Mouse (Mus musculus) forebrain, embryonic 14.5 days (tissue): ENCODE data around the gene Supt20. TPM values are rescaled to one million over a fixed set of nuclear protein-coding genes. Genes with fewer than 3 reads are reported as not detected.
A peak's percentile ranks its signal among the peaks of the same experiment; 100 is the strongest.

Experiments used
- ATAC-seq: fragments of 200-750 bp; cut with Nextera tagmentation; 2 replicates; pipeline ENCODE4 v1.8.0; 2017; ENCODE audit warnings: mild to moderate bottlenecking, moderate library complexity
- DNase-seq: peaks from one replicate; pipeline ENCODE4 v3.0.0-alpha.2; 2015; ENCODE audit warnings: low spot score
- H3K27ac ChIP-seq: fragments of 300-500 bp; sonication (generic); 2 replicates; pipeline ENCODE4 v1.5.1; 2014; ENCODE audit warnings: low read depth, mild to moderate bottlenecking, control low read depth, low read length, moderate library complexity
- H3K27me3 ChIP-seq: fragments of 300-500 bp; sonication (generic); replicated peaks from 2 replicates; pipeline ENCODE4 v1.6.1; 2014; ENCODE audit warnings: low read length, control low read depth, mixed read lengths; ENCODE audit not compliant: control insufficient read depth, insufficient read depth
- H3K36me3 ChIP-seq: fragments of 300-500 bp; sonication (generic); 2 replicates; pipeline ENCODE4 v1.6.1; 2014; ENCODE audit warnings: low read length, control low read depth; ENCODE audit not compliant: control insufficient read depth, insufficient read depth
- H3K4me1 ChIP-seq: fragments of 300-500 bp; sonication (generic); 2 replicates; pipeline ENCODE4 v1.6.1; 2014; ENCODE audit warnings: antibody characterized with exemption, low read length, control low read depth; ENCODE audit not compliant: control insufficient read depth, insufficient read depth
- H3K4me2 ChIP-seq: fragments of 300-500 bp; sonication (generic); 2 replicates; pipeline ENCODE4 v1.6.1; 2014; ENCODE audit warnings: mild to moderate bottlenecking, control low read depth, low read length
- H3K4me3 ChIP-seq: fragments of 300-500 bp; sonication (generic); 2 replicates; pipeline ENCODE4 v1.5.1; 2014; ENCODE audit warnings: low read depth, low read length, control low read depth
- H3K9ac ChIP-seq: fragments of 300-500 bp; sonication (generic); 2 replicates; pipeline ENCODE4 v1.6.1; 2014; ENCODE audit warnings: mild to moderate bottlenecking, low read length, control low read depth, moderate library complexity
- H3K9me3 ChIP-seq: fragments of 300-500 bp; sonication (generic); replicated peaks from 2 replicates; pipeline ENCODE4 v1.6.1; 2016; ENCODE audit warnings: low read length, control low read depth, mixed read lengths; ENCODE audit not compliant: control insufficient read depth
- WGBS: fragments of 180-500 bp; shearing (Covaris S2); extraction: QIAGEN DNeasy Blood & Tissue Kit; methylation state at CpG from one replicate; pipeline ENCODE4 v1.1.7; 2014; 5-methylcytosine and 5-hydroxymethylcytosine counted together
- polyA plus RNA-seq: library from polyadenylated mRNA; unstranded; fragments of >200 nt; fragmentation: Nextera tagmentation; extraction: Ambion mirVana; gene quantifications from 2 replicates; pipeline ENCODE4 v1.2.1, GENCODE M21; 2014

Gene Supt20
- polyA plus RNA-seq, 1 experiment from 2014 or later: 74.2 TPM

DNA sequence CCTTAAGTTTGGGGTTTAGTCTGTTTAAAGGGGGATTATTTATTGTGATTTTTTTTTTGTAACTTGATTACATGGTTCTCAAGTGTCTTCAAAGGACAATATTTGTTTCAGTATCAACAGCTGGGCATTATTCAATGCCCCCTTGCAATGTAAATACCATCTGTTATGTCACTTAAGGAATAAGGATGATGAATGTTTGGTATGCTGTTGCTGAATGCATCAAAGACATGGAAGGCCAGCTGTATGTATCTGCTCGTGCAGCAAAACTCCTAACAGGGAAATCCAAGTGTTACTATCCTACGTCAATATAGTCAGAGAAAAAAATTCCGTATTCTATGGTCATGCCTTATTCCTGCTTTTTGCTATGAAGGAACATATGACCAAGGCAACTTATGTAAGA is 24.5 kb upstream of the Supt20 start:
- DNase-seq: no peak
- 88% methylated on average over 3 of the region's 3 CpGs for WGBS
- no peaks in the 10 kb centered on the region for H3K4me1 ChIP-seq

DNA sequence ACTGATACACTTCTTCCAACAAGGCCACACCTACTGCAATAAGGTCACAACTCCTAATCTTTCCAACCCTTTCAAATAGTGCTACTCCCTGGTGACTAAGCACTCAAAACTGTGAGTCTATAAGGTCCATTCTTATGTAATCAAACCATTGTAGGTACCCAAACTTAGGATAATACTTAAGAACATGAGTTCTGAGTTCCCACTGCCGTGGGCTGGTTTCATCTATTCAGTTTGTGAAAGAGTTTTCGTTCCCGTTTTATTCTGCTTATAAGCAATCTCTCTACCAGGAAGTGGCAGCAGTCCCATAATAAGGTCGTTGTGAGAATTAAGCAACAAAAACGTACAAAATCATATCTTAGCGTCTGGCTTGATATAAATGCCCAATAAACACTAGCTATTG is 23.9 kb upstream of the Supt20 start:
- Histone ChIP-seq H3K36me3 (no peaks in the 10 kb centered on the region), H3K4me2 (no peak overlapping the region), H3K9ac (no peak overlapping the region), H3K4me3 (no peak overlapping the region), H3K27ac (no peak overlapping the region), H3K27me3 (no peaks in the 10 kb centered on the region), H3K4me1 (no peaks in the 10 kb centered on the region), H3K9me3 (no peaks in the 10 kb centered on the region)
- DNase-seq: no peak
- WGBS: 80% methylated on average over 6 of the region's 6 CpGs
- no peak for ATAC-seq

More for the DNA sequence above, 24.5 kb upstream of the Supt20 start:
- Histone ChIP-seq H3K4me3 (no peak overlapping the region), H3K36me3 (no peaks in the 10 kb centered on the region), H3K9me3 (no peaks in the 10 kb centered on the region), H3K4me2 (no peak overlapping the region), H3K27me3 (no peaks in the 10 kb centered on the region), H3K9ac (no peak overlapping the region), H3K27ac (no peak overlapping the region)
- ATAC-seq: no peak

DNA sequence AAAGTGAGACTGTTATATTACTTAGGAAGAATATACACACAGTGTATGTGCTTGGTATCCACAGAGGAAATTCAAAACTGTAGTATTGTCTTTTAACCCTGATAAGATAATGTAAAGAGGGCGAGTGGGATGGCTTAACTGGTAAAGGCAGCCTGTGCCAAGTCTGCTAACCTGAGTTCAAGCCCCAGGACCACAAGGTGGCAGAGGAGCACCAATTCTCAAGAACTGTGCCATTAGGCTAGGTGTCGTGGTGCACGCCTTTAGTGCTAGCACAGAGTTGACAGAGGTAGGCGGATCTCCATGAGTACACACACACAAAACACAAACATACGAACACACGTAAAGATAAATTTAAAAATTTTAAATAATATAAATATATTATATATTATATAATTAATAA is 23.0 kb upstream of the Supt20 start:
- no peaks in the 10 kb centered on the region for H3K27me3 ChIP-seq
- no peak overlapping the region for H3K4me3 ChIP-seq
- H3K9me3 ChIP-seq: no peaks in the 10 kb centered on the region
- no peak overlapping the region for H3K9ac ChIP-seq
- no peak overlapping the region for H3K27ac ChIP-seq
- DNase-seq (no peak), ATAC-seq (no peak)
- no peak overlapping the region for H3K4me2 ChIP-seq
- WGBS: 87% methylated on average over 6 of the region's 6 CpGs
- no peaks in the 10 kb centered on the region for H3K4me1 ChIP-seq
- no peaks in the 10 kb centered on the region for H3K36me3 ChIP-seq

DNA sequence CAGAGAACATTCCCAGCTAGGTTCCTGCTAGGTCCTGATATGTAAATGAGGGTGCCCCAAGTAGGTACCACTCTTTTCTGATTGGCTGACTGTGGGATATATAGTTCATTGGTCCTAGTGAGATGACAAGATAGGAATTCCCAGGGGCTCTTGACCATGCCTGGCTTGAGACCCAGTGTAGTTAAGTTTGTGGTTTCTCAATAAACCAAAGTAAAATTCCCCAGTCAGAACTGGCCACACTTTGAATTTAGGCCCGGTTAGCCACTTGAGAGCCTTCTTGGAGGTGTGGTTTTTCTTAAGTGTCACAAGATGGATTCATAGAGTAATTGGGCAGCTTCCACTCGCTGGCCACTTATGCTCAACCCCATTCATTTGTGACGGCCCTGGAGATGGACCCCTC is 20.5 kb upstream of the Supt20 start:
- no peak overlapping the region for H3K4me3 ChIP-seq
- no peak for DNase-seq
- H3K36me3 ChIP-seq: no peaks in the 10 kb centered on the region
- no peak overlapping the region for H3K27ac ChIP-seq
- 0 out of 2 replicates have a peak, but pooled peaks have one; percentile 10 for ATAC-seq
- WGBS: 62% methylated on average over 3 of the region's 3 CpGs
- H3K4me1 ChIP-seq: no peaks in the 10 kb centered on the region
- no peak overlapping the region for H3K9ac ChIP-seq
- no peaks in the 10 kb centered on the region for H3K27me3 ChIP-seq
- H3K4me2 ChIP-seq: no peak overlapping the region
- H3K9me3 ChIP-seq: no peaks in the 10 kb centered on the region

DNA sequence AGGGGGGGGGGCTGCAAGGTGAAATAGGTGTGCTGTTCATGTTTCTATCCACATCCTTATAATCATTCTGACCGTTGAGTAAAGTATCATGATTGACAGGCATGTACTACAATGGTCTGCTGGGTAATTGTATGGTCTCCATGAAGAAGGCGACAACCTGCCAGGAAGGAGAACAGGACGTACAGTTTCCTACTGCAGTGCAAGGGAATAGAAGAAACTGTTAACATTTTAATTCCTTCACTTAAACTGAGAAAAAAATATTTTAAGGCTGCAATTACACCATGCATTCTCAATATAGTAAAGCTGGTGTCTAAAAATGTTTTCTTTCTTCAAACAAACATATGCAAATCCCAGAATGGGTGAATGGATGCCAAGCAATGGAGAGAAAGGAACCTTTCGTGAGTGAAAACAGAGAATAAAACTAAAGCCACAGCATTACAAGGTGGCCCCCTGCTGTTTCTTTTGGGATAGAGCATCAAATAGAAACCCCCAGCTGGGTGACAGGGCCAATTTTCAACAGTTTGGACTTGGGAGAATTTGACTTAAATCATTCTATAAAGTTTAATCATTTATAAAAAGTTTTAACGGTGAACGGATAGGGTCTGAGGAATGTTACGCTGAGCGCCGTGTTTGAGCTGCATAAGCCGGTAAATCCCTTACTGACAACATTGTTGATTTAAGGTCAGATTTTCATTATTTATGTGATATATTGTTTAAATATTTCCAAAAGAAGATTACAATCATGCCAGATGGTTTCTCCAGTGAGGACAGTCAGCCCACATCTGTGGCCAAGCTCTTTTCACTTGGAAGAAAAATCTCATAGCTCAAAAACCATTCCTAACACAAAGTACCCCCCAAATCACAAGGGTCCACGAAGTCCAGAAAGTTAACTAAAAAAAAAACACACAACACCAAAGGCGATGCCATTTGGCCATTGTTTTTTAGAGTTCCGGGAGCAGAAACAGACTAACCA is 19.8 kb upstream of the Supt20 start:
- Histone ChIP-seq H3K9me3 (no peaks in the 10 kb centered on the region), H3K4me3 (no peak overlapping the region), H3K9ac (no peak overlapping the region), H3K4me2 (no peak overlapping the region), H3K27ac (no peak overlapping the region), H3K27me3 (no peaks in the 10 kb centered on the region), H3K36me3 (no peaks in the 10 kb centered on the region), H3K4me1 (no peaks in the 10 kb centered on the region)
- 38% methylated on average over 13 of the region's 13 CpGs for WGBS
- DNase-seq (peak; percentile 86), ATAC-seq (peak; percentile 62; the same call in 1 of the 2 replicates)

DNA sequence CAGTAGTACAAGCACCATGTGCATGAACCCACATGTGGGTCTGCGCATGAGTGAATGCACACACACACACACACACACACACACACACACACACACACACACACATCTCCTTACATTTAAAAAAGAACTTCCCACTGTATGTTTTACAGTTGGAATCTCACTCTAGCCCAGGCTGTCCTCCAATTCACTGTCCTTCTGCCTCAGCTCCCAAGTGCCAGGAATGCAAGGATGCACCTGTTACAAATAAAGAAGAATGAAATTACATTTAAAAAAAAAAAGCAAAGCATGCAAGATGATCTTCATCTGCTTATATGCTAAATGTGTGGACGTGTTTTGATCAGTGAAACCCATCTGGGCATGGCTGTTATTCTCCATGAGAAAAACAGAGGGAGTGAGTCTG is 15.8 kb upstream of the Supt20 start:
- H3K9ac ChIP-seq: no peak overlapping the region
- H3K36me3 ChIP-seq: no peaks in the 10 kb centered on the region
- DNase-seq: no peak
- no peak overlapping the region for H3K4me3 ChIP-seq
- H3K27ac ChIP-seq: no peak overlapping the region
- no peak overlapping the region for H3K4me2 ChIP-seq
- no peaks in the 10 kb centered on the region for H3K4me1 ChIP-seq
- H3K9me3 ChIP-seq: no peaks in the 10 kb centered on the region
- no peaks in the 10 kb centered on the region for H3K27me3 ChIP-seq
- ATAC-seq: no peak
- 84% methylated on average over 2 of the region's 2 CpGs for WGBS

DNA sequence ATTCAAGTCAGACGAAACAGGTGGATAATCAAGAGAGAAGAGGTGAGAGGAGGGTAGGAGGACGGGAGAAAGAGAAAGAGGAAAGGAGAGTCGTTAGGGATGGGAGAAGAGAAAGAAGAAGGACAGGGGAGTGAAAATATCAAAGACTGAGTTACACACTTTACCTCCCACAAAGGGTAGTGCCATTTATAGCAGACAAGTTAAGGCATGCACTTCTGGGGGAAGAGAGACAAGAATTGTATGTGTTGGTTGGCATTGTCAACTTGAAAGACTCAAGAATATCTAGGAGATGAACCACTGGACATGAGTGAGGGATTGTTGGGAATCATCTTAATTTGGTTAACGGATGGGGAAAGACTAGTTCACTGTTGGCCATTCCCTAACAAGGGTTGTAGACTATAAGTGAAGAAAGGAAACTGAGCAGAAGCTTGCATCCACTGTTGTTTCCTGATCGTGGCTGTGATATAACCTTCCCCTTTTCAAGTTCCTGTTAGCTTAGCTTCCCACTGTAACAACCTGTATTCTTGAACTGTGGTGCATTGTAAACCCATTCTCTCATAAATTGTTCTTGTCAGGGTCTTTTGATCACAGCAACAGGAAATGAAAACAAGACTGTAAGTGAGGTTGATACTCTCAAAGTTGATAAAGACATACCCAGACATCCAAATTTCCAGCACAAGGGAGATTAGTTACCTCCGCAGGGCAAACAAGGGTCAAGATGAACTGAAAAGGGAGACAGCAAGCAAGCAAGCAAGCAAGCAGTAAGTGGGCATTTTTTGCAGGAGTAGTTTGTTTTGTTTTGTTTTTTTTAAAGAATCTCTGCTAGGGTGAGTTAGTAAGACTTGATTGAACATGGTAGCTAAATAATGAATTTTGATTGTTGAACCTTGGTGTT is 11.1 kb upstream of the Supt20 start:
- DNase-seq: no peak
- H3K27ac ChIP-seq: no peak overlapping the region
- no peak for ATAC-seq
- H3K36me3 ChIP-seq: no peaks in the 10 kb centered on the region
- no peaks in the 10 kb centered on the region for H3K4me1 ChIP-seq
- 78% methylated on average over 6 of the region's 6 CpGs for WGBS
- no peak overlapping the region for H3K4me2 ChIP-seq
- no peak overlapping the region for H3K9ac ChIP-seq
- no peak overlapping the region for H3K4me3 ChIP-seq
- H3K27me3 ChIP-seq: no peaks in the 10 kb centered on the region
- H3K9me3 ChIP-seq: no peaks in the 10 kb centered on the region

DNA sequence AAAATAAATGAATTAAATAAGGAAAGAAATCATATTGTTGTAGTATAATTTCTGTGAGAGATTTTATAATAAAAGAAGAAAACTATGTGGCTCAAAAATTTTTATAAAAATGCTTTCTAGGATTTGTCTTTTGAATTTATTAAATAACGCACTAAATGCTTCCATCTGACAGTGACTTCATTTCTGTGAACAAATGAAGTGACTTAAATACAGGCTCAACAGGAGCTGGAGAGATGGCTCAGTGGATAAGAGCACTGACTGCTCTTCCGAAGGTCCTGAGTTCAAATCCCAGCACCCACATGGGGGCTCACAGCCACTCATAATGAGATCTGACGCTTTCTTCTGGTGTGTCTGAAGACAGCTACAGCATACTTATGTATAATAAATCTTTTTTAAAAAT is 7.4 kb upstream of the Supt20 start:
- no peaks in the 10 kb centered on the region for H3K9me3 ChIP-seq
- no peak overlapping the region for H3K9ac ChIP-seq
- H3K4me2 ChIP-seq: no peak overlapping the region
- DNase-seq (no peak), ATAC-seq (no peak)
- H3K4me3 ChIP-seq: no peak overlapping the region
- no peak overlapping the region for H3K27ac ChIP-seq
- no peaks in the 10 kb centered on the region for H3K36me3 ChIP-seq
- 92% methylated on average over 3 of the region's 3 CpGs for WGBS
- no peaks in the 10 kb centered on the region for H3K27me3 ChIP-seq
- no peaks in the 10 kb centered on the region for H3K4me1 ChIP-seq
